Mouse (Mus musculus): ENCODE results near the gene Hist1h2bq. TPM values are rescaled to one million over a fixed set of nuclear protein-coding genes. Genes with fewer than 3 reads are reported as not detected.

The Hist1h2bq gene
- total RNA-seq, 2 experiments from 2014 or later, result 27.9 to 31.1 TPM

GRCm38 (mm10) chr13:21787760-21788593 lies 22.0 kb downstream of the Hist1h2bq start:
- DNase-seq, result no peak

- DNase-seq, result peak; percentile 92 to 93
Measured at GRCm38 (mm10) chr13:21786899-21787629, 22.9 kb downstream of the Hist1h2bq start, which contains the start of the genes Hist1h2an and Hist1h2bp. Gene Hist1h2an (minus strand): TSS chr13:21787218. Gene Hist1h2bp (plus strand): TSS chr13:21787461.

- no peak for DNase-seq
Measured at GRCm38 (mm10) chr13:21786189-21786898, 23.7 kb downstream of the Hist1h2bq start.

- DNase-seq, result no peak
Measured at GRCm38 (mm10) chr13:21784311-21784710, 25.7 kb downstream of the Hist1h2bq start.

DNA sequence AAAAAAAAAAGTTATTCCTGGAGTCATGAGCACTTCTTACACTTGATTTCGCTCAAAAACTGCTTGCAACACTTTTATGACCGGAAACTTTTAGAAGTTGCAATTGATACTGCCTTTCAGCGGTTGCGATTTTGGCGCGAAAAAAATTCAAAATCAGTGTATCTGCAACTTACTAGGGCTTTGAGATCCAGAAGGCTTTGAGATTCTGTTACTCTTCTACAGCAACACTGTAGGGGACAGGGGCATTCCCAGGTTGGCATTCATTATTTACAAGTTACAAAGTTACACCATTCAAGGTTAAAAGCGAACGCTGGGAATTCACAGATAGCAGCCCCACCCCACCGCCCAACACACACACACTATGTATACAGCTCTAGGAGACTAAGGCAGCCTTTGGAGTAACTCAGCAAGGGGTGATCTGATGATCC lies 26.2 kb downstream of the Hist1h2bq start:
- peak in 1 of 2 experiments; percentile 44 for DNase-seq

DNA sequence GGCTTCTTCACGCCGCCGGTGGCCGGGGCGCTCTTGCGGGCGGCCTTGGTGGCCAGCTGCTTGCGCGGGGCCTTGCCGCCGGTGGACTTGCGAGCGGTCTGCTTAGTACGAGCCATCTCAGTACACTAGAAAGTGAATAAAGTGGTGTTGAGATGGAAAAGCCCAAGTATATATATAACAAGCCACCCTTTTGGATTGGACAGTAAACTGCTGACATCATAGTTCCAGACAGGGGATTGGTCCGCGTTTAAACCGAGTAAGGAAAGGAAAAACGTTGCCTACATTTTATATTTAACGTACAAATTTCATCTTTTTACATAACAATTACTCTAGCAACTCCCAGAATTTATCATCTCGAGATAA lies 26.8 kb downstream of the Hist1h2bq start, which contains the start of gene Hist1h3i:
Gene Hist1h3i (minus strand): TSS at position 116 of the 363 bp plus-strand sequence.
- DNase-seq, result peak; percentile 74 to 75

DNA sequence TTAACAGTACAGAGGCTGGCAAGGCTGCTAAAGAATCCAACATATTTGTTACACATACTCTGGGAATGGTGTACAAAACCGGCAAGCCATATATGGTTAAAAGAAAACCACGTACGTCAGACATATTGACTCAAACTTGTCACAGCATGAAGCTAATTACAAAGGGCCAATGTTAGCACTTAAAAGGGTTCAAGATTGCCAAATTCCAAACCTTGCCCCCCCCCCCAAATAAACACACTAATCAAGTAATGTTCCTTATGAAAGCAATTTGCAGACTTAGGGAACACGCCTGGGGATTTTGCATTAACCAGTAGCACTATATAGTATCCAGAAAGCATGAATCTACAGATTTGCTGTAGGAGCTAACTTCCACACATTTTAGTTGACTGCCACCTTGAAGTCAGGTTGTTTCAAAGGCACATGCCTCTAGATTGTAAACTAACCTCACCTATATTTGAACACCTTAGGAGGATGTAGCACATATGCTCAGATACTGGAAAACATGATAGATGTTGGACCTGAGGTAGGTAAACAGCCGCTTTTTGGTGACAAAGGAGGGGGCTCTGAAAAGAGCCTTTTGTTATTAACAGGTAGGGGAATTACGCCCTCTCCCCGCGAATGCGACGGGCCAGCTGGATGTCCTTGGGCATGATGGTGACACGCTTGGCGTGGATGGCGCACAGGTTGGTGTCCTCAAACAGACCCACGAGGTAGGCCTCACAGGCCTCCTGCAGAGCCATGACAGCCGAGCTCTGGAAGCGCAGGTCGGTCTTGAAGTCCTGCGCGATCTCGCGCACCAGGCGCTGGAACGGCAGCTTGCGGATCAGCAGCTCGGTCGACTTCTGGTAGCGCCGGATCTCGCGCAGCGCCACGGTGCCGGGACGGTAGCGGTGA lies 27.4 kb downstream of the Hist1h2bq start:
- peak in 1 of 2 experiments; percentile 41 for DNase-seq

GRCm38 (mm10) chr13:21781639-21782038 lies 28.4 kb downstream of the Hist1h2bq start:
- DNase-seq, result no peak

GRCm38 (mm10) chr13:21781021-21781555 lies 28.9 kb downstream of the Hist1h2bq start:
- no peak for DNase-seq

DNA sequence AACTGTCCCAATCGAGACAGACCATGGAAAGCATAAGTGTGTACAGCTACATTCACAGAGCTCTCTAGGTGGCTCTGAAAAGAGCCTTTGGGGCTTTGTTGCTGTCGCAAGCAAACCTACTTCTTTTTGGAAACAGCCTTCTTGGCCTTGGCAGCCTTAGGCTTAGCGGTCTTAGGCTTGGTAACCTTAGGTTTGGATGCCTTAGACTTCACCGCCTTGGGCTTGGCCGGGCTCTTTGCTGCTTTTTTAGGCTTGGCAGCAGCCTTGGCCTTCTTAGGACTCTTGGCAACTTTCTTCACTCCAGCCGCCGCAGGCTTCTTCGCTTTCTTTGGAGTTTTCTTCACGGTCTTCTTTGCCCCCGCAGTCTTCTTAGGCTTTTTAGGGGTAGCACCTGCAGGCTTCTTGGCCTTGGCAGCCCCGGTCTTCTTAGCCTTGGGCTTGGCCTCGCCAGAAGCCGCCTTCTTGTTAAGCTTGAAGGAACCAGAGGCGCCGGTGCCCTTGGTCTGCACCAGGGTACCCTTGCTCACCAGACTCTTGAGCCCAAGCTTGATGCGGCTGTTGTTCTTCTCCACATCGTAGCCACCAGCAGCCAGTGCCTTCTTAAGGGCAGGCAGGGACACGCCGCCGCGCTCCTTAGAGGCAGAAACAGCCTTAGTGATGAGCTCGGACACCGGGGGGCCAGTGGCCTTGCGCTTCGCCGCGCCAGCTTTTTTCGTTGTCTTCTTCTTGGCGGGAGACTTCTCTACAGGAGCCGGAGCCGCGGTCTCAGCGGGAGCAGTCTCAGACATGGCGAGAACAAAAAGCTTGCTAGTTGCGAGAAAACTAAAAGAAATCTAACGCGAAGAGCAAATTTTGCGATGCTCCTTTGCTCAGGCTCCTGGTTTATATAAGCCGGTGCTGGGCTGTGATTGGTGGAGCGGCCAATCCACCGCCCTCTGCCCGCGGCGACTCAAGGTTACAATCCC lies 29.9 kb downstream of the Hist1h2bq start, which contains the start of gene Hist1h1b:
Gene Hist1h1b (minus strand): TSS at position 859 of the 965 bp plus-strand sequence.
- DNase-seq, result peak; percentile 42 to 63

DNA sequence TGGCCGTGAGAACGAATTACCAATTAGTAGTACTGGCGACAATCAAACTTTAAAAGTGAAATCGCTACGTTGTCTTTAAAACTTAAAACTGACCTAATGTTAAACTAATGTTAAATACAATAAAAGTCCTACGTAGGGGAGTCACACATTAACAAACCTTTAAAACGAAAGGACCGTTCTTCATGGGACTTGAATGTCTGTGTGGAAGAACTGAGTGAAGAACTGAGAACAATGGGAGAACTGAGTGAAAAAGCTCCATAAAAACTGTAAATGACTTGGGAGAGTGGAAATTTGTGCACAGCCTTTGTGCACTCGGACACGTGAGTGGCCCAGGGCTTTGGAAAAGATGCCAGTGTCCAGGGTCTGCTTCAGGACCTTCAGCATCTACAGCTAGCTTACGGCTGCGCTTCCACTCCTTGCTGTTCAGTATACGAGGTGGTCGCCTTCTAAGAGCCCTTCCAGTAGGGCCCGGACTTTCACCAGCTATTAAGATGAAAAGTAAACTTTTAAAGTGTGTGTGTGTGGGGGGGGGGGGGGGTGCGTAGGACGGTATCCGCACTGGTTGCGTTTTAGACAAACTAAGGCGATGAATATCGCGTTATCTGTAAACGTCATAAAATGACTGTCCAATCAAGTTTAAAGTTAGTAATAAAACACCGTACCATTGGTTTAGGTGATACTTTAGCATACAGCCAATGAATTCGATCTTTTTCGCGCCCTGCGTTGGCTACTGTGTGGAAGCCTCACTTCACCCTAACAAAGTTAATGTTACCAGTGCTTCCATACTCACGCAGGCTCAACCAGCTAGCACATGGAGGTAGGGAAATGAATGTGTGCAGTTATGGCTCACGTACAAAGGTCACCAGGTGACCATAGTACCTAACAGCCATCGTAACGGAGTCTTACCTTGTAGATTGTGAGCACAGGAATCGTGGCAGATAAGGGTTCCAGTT lies 30.9 kb downstream of the Hist1h2bq start:
- peak; percentile 69 to 82 for DNase-seq

Small RNA genes lying within 50 kb of the gene (microRNA-seq; reads per million reads assigned to microRNA genes)
- 0 reads per million in 2 experiments for gene Gm19658
- gene Gm44346, result 0 reads per million in 2 experiments
- 0 reads per million in 2 experiments for gene Gm44466

Other genes with a start within 250 kb of the Hist1h2bq start
- gene Olfr1364, start 228.4 kb downstream of the Hist1h2bq start, total RNA-seq (2021), result not detected
- not detected for gene Olfr1362, start 196.2 kb downstream of the Hist1h2bq start, total RNA-seq (2021)
- not detected for gene Olfr11, start 167.7 kb downstream of the Hist1h2bq start, total RNA-seq (2021)
- not detected for gene Olfr1361, start 146.8 kb downstream of the Hist1h2bq start, total RNA-seq (2021)
- gene Olfr1360, start 132.8 kb downstream of the Hist1h2bq start, total RNA-seq (2021), result not detected
- gene Olfr1359, start 112.1 kb downstream of the Hist1h2bq start, total RNA-seq (2021), result not detected
- 10 to 100 TPM in 1 of 2 experiments, 1 to 10 TPM in 1; 7.7 to 11.5 TPM for gene Hist1h2bl, start 94.1 kb downstream of the Hist1h2bq start, total RNA-seq (2021)
- gene Hist1h2ai, start 93.8 kb downstream of the Hist1h2bq start, total RNA-seq (2021), result 10 to 100 TPM in 1 of 2 experiments, 1 to 10 TPM in 1; 4.0 to 15.4 TPM
- 10 to 100 TPM; 11.0 to 14.3 TPM for gene Hist1h3h, start 92.5 kb downstream of the Hist1h2bq start, total RNA-seq (2021)
- gene Hist1h2bm, start 88.2 kb downstream of the Hist1h2bq start, total RNA-seq (2021), result 1 to 10 TPM; 2.0 to 3.6 TPM
- 1 to 10 TPM; 1.9 to 3.4 TPM for gene Hist1h4j, start 75.1 kb downstream of the Hist1h2bq start, total RNA-seq (2021)
- gene Hist1h4k, start 59.7 kb downstream of the Hist1h2bq start, total RNA-seq (2021), result 10 to 100 TPM; 39.5 to 45.0 TPM
- gene Hist1h2ak, start 56.4 kb downstream of the Hist1h2bq start, total RNA-seq (2021), result 1 to 10 TPM; 2.5 to 4.6 TPM
- 1 to 10 TPM; 4.3 to 4.8 TPM for gene Hist1h2bn, start 56.1 kb downstream of the Hist1h2bq start, total RNA-seq (2021)
- 1 to 10 TPM; 3.5 to 4.0 TPM for gene Hist1h1b, start 29.6 kb downstream of the Hist1h2bq start, total RNA-seq (2021)
- gene Hist1h3i, start 26.8 kb downstream of the Hist1h2bq start, total RNA-seq (2021), result 10 to 100 TPM; 10.2 to 11.2 TPM
- 1 to 10 TPM; 1.0 to 5.3 TPM for gene Hist1h2an, start 23.0 kb downstream of the Hist1h2bq start, total RNA-seq (2021)
- 1 to 10 TPM; 3.3 to 4.2 TPM for gene Hist1h2bp, start 22.7 kb downstream of the Hist1h2bq start, total RNA-seq (2021)
- 1 to 10 TPM in 1 of 2 experiments, not detected in 1; 1.4 TPM for gene Hist1h2ao, start 268 bp upstream of the Hist1h2bq start, total RNA-seq (2021)
- 10 to 100 TPM; 41.7 to 58.7 TPM for gene Hist1h4m, start 1.5 kb upstream of the Hist1h2bq start, total RNA-seq (2021)
- gene Hist1h4n, start 22.0 kb upstream of the Hist1h2bq start, total RNA-seq (2021), result 1 to 10 TPM; 4.7 to 9.4 TPM
- 10 to 100 TPM; 11.6 to 12.2 TPM for gene Hist1h2ap, start 23.3 kb upstream of the Hist1h2bq start, total RNA-seq (2021)
- gene Hist1h2br, start 23.5 kb upstream of the Hist1h2bq start, total RNA-seq (2021), result 10 to 100 TPM; 28.3 to 30.7 TPM
- gene Zfp184, start 134.9 kb upstream of the Hist1h2bq start, total RNA-seq (2021), result 1 to 10 TPM in 1 of 2 experiments, under 1 TPM in 1; 0.67 to 1.3 TPM
- gene Pom121l2, start 171.0 kb upstream of the Hist1h2bq start, total RNA-seq (2021), result not detected
- gene Prss16, start 199.5 kb upstream of the Hist1h2bq start, total RNA-seq (2021), result not detected
- 10 to 100 TPM; 10.9 to 12.6 TPM for gene Hist1h2ah, start 225.4 kb upstream of the Hist1h2bq start, total RNA-seq (2021)
- gene Hist1h2bk, start 225.7 kb upstream of the Hist1h2bq start, total RNA-seq (2021), result 10 to 100 TPM; 15.2 to 16.5 TPM
- gene Hist1h4i, start 231.2 kb upstream of the Hist1h2bq start, total RNA-seq (2021), result 10 to 100 TPM; 15.0 to 20.2 TPM
- gene Hist1h2ag, start 232.7 kb upstream of the Hist1h2bq start, total RNA-seq (2021), result 10 to 100 TPM in 1 of 2 experiments, 1 to 10 TPM in 1; 7.7 to 10.8 TPM
- 1 to 10 TPM; 2.8 to 6.2 TPM for gene Hist1h2bj, start 233.0 kb upstream of the Hist1h2bq start, total RNA-seq (2021)

All from heart, adult 18-20 months (tissue).